Mouse (Mus musculus) limb, embryonic 12.5 days (tissue): ENCODE measurements around the gene Ccdc157. TPM values are rescaled to one million over a fixed set of nuclear protein-coding genes. Genes with fewer than 3 reads are reported as not detected.
"Not testable (repeated sequence)": the region's sequence is repeated elsewhere in the genome, so short reads cannot be mapped to it uniquely, and the experiment has no call there.

Experiments
- ATAC-seq: fragments of 200-750 bp; cut with Nextera tagmentation; 2 replicates; pipeline ENCODE4 v1.8.0; 2017; ENCODE audit warnings: low read depth, moderate TSS enrichment; ENCODE audit not compliant: insufficient number of reproducible peaks, insufficient read depth, low FRiP score, low TSS enrichment
- H3K27ac ChIP-seq: fragments of 300-500 bp; sonication (generic); 2 replicates; pipeline ENCODE4 v1.5.1; 2016; ENCODE audit warnings: mild to moderate bottlenecking, moderate library complexity
- H3K27me3 ChIP-seq: fragments of 300-500 bp; sonication (generic); 2 replicates; pipeline ENCODE4 v1.6.1; 2016; ENCODE audit warnings: mild to moderate bottlenecking, moderate library complexity
- H3K36me3 ChIP-seq: fragments of 300-500 bp; sonication (generic); 2 replicates; pipeline ENCODE4 v1.6.1; 2016; ENCODE audit warnings: mild to moderate bottlenecking, moderate library complexity
- H3K4me1 ChIP-seq: fragments of 300-500 bp; sonication (generic); replicated peaks from 2 replicates; pipeline ENCODE4 v1.6.1; 2016
- H3K4me2 ChIP-seq: fragments of 300-500 bp; sonication (generic); 2 replicates; pipeline ENCODE4 v1.6.1; 2016; ENCODE audit warnings: mild to moderate bottlenecking, moderate library complexity
- H3K4me3 ChIP-seq: fragments of 300-500 bp; sonication (generic); replicated peaks from 2 replicates; pipeline ENCODE4 v1.5.1; 2016; ENCODE audit warnings: mild to moderate bottlenecking
- H3K9ac ChIP-seq: fragments of 300-500 bp; sonication (generic); replicated peaks from 2 replicates; pipeline ENCODE4 v1.6.1; 2016; ENCODE audit warnings: mild to moderate bottlenecking, moderate library complexity
- H3K9me3 ChIP-seq: fragments of 300-500 bp; sonication (generic); 2 replicates; pipeline ENCODE4 v1.6.1; 2016; ENCODE audit warnings: mild to moderate bottlenecking, moderate library complexity
- WGBS: fragments of 180-500 bp; shearing (Covaris S2); methylation state at CpG from one replicate; pipeline ENCODE4 v1.1.7; 2016; 5-methylcytosine and 5-hydroxymethylcytosine counted together
- polyA plus RNA-seq: library from polyadenylated mRNA; unstranded; fragments of >200 nt; fragmentation: Nextera tagmentation; extraction: Ambion mirVana; gene quantifications from 2 replicates; pipeline ENCODE4 v1.2.1, GENCODE M21; 2016

Ccdc157 gene
- polyA plus RNA-seq, 1 experiment from 2014 or later: 9.4 TPM

DNA sequence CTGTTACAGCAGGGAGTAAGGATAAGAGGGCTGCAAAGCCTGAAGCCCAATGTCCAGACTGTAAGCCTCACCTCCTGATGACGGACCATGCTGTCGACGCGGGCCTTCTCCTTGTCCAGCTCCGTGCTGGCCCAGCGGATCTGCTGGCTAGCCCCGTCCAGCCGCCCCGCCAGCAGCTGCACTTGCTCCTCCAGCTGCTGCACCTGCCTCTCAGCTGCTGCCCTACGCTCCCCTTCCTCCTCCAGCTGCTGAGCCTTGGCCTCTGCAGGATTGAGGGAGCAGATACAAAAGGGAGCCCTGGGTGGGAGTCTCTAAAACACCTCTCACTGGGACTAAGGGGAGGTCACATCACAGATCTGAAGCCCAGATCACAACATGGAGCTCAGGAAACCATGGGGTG lies 13.0 kb downstream of the Ccdc157 start:
- ATAC-seq: no peak
- Histone ChIP-seq H3K4me1 (no peaks in the 10 kb centered on the region), H3K9me3 (no peaks in the 10 kb centered on the region), H3K9ac (no peak overlapping the region), H3K27ac (no peak overlapping the region), H3K4me3 (no peak overlapping the region), H3K4me2 (no peak overlapping the region), H3K27me3 (no peaks in the 10 kb centered on the region), H3K36me3 (peaks cover 55% of the 10 kb centered on the region)
- WGBS: 79% methylated on average over 10 of the region's 10 CpGs

DNA sequence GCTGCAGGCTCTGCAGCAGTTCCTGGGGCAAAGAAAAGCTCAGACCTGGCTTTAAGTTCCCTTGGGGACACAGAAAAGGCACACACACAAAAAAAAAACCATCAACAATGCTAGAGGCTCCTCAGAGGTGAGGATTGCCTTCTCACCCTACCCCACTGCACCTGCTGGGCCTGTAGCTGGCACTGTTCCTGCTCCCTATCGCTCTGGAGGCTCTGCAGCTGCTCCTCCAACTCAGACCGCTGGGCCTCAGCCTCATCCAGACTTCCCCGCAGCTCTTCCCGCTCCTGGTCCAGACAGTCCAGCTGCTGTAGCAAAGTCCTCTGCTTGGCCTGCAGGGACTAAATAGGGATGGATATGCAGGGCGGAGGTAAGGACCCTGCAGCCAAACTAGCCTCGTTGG lies 13.7 kb downstream of the Ccdc157 start:
- no peaks in the 10 kb centered on the region for H3K4me1 ChIP-seq
- no peaks in the 10 kb centered on the region for H3K27me3 ChIP-seq
- peaks cover 59% of the 10 kb centered on the region for H3K36me3 ChIP-seq
- no peak for ATAC-seq
- no peak overlapping the region for H3K27ac ChIP-seq
- H3K4me3 ChIP-seq: no peak overlapping the region
- H3K9me3 ChIP-seq: no peaks in the 10 kb centered on the region
- no peak overlapping the region for H3K4me2 ChIP-seq
- H3K9ac ChIP-seq: 0 out of 2 replicates have a peak overlapping the region, but pooled peaks have one; percentile 27
- 81% methylated on average over 6 of the region's 6 CpGs for WGBS

DNA sequence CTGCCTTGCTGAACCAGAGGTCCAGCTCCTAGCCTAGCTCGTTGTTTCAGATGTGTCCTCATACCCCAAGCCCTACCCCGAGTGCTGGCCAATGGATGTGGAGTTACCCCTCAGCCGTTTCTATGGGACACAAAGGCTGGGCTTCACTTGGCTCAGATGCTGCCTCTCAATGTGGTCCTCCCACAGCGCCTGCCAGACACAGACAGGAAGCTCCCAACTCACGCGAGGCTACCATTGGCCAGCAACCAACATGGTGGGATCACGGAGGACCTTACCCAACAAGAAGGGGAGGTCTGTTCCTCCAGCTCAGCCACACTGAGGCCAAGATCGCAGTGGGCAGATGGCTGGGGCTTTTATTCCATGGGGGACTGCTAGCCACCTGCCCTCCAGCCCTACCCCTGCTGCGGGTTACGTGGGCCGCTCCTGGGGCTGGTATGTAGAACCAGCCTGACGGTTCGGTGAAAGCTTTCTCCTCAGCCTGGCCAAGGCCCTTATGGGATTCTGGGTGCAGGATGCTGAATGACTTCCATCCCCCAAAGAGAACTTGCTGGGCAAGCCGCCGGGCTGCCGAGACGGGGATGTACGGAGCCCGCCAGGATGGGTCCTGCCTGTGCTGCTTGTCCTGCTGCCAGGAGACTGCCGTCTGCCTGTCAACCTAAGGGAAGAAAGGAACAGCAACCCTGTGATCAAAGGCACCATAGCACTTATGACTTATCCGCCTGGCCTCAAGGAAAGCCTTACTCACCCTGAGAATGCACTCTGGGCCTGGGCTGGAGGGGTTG lies 16.6 kb downstream of the Ccdc157 start:
- Histone ChIP-seq H3K36me3 (peaks cover 80% of the 10 kb centered on the region), H3K9me3 (no peaks in the 10 kb centered on the region), H3K27me3 (no peaks in the 10 kb centered on the region), H3K4me2 (no peak overlapping the region), H3K27ac (no peak overlapping the region), H3K4me3 (no peak overlapping the region), H3K9ac (no peak overlapping the region), H3K4me1 (no peaks in the 10 kb centered on the region)
- no peak for ATAC-seq
- 87% methylated on average over 21 of the region's 21 CpGs for WGBS

DNA sequence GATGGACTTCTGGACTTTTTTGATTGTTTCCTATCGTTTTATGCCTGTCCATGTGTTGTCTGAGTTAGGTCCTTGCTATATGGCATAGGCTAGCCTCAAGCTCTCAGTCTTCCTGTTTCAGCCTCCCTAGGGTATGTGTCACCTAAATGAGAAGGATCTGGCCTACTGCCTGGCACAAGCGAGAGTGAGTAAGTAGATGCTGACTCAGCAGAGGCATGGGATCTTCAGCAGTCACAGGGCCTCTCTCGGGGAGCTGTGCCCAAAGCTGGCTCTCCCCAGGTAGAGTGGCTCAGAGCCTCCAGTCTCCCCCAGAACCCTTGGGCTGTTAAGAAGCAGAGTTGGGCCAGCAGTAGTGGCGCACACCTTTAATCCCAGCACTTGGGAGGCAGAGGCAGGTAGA lies 17.7 kb downstream of the Ccdc157 start:
- no peak overlapping the region for H3K9ac ChIP-seq
- H3K27me3 ChIP-seq: no peaks in the 10 kb centered on the region
- no peak overlapping the region for H3K4me2 ChIP-seq
- 87% methylated on average over 4 of the region's 4 CpGs for WGBS
- no peak overlapping the region for H3K27ac ChIP-seq
- H3K4me1 ChIP-seq: no peaks in the 10 kb centered on the region
- H3K4me3 ChIP-seq: no peak overlapping the region
- no peak for ATAC-seq
- H3K36me3 ChIP-seq: peaks cover 81% of the 10 kb centered on the region
- H3K9me3 ChIP-seq: no peaks in the 10 kb centered on the region

DNA sequence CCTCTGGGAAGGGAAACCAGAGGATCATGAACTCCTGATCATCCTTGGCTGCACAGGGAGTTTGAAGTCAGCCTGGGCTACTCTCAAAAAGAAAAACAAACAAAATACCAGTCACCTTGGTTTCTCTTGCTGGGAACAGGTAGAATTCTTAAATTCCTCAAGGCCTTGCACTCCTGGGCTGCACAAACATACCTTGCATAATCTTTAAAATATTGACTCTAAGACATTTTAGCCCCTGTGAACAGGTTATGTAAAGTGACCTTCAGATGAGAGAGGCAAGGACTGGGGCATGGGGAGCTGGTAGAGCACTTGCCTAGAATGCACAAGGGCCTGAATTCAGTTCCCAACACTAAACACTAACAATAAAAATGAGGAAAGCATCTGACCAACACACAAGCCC lies 18.6 kb downstream of the Ccdc157 start:
- peaks cover 4% of the 10 kb centered on the region; the same call in 1 of the 2 replicates for H3K4me1 ChIP-seq
- no peaks in the 10 kb centered on the region for H3K27me3 ChIP-seq
- no peak for ATAC-seq
- H3K4me2 ChIP-seq: no peak overlapping the region
- no peak overlapping the region for H3K9ac ChIP-seq
- peaks cover 89% of the 10 kb centered on the region for H3K36me3 ChIP-seq
- no peak overlapping the region for H3K4me3 ChIP-seq
- H3K9me3 ChIP-seq: no peaks in the 10 kb centered on the region
- no peak overlapping the region for H3K27ac ChIP-seq

DNA sequence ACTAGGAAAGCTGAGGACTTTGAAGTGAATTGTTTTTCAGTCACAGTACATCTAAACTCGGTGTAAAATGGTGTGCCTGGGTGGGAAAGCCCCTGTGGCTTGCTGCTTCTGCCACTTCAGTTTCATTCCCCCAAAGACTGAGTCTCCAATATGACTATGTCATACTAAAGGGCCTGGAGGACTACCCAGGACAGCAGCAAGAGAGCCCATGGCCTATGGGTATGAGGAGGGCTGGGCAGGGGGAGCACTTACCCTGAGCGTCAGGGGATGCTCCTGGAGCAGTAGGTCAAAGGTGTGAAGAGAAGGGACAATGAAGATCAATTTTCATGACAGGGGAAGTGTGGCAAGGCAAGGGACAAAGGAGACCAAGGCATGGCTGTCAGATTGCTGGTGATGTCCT lies 21.1 kb downstream of the Ccdc157 start:
- H3K27me3 ChIP-seq: no peaks in the 10 kb centered on the region
- peaks cover 13% of the 10 kb centered on the region for H3K4me1 ChIP-seq
- no peak overlapping the region for H3K4me2 ChIP-seq
- H3K36me3 ChIP-seq: peaks cover 74% of the 10 kb centered on the region
- no peak overlapping the region for H3K9ac ChIP-seq
- no peak for ATAC-seq
- no peaks in the 10 kb centered on the region for H3K9me3 ChIP-seq
- H3K4me3 ChIP-seq: no peak overlapping the region
- whole genome bisulfite sequencing: 58% methylated on average over 2 of the region's 2 CpGs
- H3K27ac ChIP-seq: no peak overlapping the region

DNA sequence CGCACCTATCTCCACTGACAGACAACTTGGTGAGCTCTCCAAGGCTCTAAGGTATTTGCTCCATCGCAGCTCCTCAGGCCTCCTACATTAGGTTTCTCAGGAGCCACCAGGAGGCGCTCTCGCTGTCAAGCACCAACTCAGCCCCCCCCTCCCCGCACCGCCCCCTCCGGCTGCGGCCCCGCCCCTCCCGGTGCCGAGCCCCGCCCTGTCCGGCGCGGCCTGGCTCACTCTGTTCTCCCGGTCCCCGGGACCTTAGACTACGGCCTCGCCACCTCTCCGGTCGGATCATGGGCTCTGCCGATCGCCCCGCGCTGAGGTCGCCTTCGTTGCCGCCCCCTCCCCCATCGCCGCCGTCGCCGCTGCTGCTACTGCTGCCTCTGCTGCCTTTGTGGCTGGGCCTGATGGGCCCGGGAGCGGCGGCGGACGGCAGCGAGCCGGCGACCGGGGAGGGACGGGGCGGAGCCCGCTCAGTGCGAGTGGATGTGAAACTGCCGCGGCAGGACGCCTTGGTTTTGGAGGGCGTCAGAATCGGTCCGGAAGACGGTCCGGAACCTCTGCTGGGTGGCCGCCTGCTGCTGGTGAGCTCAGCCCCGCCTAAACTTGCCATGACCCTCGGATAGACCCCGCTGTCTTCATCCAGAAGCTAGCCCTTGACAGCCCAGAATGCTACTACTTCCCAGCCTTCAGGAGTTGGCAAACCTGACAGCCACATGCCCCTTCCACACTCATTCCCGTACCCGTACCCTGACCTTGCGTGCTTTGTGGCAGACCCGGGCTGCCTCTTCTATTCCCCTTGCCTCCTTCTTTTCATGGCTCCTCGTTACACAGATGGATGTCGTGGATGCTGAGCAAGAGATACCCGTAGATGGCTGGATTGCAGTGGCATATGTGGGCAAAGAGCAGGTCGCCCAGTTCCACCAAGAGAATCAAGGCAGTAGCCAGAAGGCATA lies 24.8 kb downstream of the Ccdc157 start, which contains the start of gene Rnf215:
TSS of gene Rnf215 (plus strand) at position 217 of the 950 bp plus-strand sequence.
- no peaks in the 10 kb centered on the region for H3K27me3 ChIP-seq
- 2% methylated on average over 60 of the region's 66 CpGs for WGBS
- ATAC-seq: peak; percentile 89

DNA sequence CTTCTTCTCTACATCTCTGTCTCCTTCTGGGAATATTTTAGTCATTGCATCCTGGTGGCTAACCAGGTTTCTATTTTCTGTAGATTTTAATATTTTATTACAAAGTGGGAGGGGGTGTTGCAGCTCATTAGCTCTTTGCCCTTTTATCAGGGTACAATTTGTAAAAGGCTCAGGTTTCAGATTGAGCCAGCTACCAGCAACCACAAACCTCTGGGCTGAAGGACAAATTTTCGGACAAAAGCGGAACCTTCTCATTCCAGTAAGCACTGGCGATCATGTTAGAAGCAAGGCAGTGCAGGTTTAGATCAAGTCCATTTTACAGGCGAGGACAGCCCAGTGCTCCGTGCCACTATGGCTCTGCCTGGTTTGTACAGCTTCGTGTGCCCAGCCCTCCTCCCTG lies 25.7 kb downstream of the Ccdc157 start:
- H3K36me3 ChIP-seq: peaks cover 29% of the 10 kb centered on the region
- peaks cover 5% of the 10 kb centered on the region; the same call in 1 of the 2 replicates for H3K9me3 ChIP-seq
- no peaks in the 10 kb centered on the region for H3K27me3 ChIP-seq
- peak overlapping the region; percentile 84; the same call in 1 of the 2 replicates for H3K4me2 ChIP-seq
- H3K27ac ChIP-seq: no peak overlapping the region
- peaks cover 13% of the 10 kb centered on the region for H3K4me1 ChIP-seq
- WGBS: 54% methylated on average over 6 of the region's 6 CpGs
- 0 out of 2 replicates have a peak, but pooled peaks have one; percentile 15 for ATAC-seq
- H3K9ac ChIP-seq: no peak overlapping the region
- peak overlapping the region; percentile 83; the same call in 1 of the 2 replicates for H3K4me3 ChIP-seq

More for the DNA sequence above, 24.8 kb downstream of the Ccdc157 start, which contains the start of gene Rnf215:
- Histone ChIP-seq H3K9ac (peak within 1 kb of the TSS; percentile 91), H3K4me2 (peak within 1 kb of the TSS; percentile 84), H3K4me1 (peaks cover 13% of the 10 kb centered on the region), H3K9me3 (peaks cover 5% of the 10 kb centered on the region; the same call in 1 of the 2 replicates), H3K27ac (peak within 1 kb of the TSS; percentile 75; the same call in 1 of the 2 replicates), H3K36me3 (peaks cover 37% of the 10 kb centered on the region), H3K4me3 (peak within 1 kb of the TSS; percentile 83)

DNA sequence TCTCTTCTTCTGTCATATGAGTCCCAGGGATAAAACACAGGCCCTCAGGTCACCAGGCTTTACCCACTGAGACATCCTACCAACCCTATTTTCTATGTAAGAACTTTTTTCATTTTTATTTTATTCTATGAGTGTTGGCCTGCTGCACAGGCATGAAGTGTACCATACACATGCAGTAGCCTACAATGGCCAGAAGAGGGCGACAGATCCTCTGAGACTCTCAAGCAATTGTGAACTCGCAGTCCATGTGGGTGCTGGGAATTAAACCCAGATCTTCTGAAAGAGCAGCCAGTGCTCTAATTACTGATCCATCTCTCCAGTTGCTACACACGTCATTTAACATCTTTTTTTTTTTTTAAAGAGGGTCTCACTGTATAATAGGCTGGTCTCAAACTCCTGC lies 26.6 kb downstream of the Ccdc157 start:
- Histone ChIP-seq H3K27ac (no peak overlapping the region), H3K36me3 (peaks cover 20% of the 10 kb centered on the region), H3K9me3 (peaks cover 5% of the 10 kb centered on the region; the same call in 1 of the 2 replicates), H3K27me3 (no peaks in the 10 kb centered on the region), H3K4me2 (no peak overlapping the region), H3K4me3 (no peak overlapping the region), H3K9ac (no peak overlapping the region), H3K4me1 (peaks cover 13% of the 10 kb centered on the region)
- ATAC-seq: no peak
- WGBS: 52% methylated on average over 3 of the region's 3 CpGs

DNA sequence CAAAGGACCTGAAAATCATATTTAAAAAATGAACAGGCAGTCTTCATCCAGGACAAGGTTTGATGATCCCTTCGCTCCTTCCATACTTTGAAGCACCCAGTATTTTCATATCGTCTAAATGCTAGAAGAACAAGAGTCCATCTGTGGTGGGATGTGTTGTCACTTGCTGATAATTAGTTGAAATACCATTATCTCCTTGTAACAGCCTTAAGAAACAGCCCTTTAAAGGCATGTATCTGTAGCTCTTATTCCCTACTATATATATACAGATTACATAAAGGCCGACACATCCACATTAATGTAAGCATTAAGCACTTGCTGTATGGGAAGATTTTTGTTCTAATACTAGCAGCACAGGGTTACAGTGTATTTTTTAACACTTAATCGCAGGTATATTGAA lies 31.6 kb downstream of the Ccdc157 start:
- H3K4me2 ChIP-seq, H3K27ac ChIP-seq, H3K27me3 ChIP-seq, ATAC-seq, H3K4me3 ChIP-seq, H3K36me3 ChIP-seq, H3K4me1 ChIP-seq, H3K9ac ChIP-seq: not testable (repeated sequence)
- 96% methylated on average over 4 of the region's 4 CpGs for WGBS
- H3K9me3 ChIP-seq: peaks cover 13% of the 10 kb centered on the region; the same call in 1 of the 2 replicates

DNA sequence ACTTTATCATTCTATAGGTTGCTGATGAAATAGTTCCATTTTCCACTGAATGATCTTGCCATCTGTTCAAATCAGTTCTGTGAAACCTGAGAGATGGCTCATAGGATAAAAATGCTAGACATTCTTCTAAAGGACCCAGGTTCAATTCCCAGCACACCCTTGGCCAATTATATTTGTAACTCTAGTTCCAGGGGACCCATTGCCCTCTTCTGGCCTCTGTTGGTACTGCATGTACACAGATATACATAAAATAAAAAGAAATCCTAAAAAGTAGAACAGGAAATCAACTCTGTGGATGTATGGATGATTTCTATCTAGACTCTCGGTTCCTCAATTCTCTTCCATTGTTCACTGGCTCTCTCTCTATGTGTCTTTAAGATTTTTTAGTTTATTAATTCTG lies 33.0 kb downstream of the Ccdc157 start:
- 89% methylated on average over 1 of the region's 1 CpGs for WGBS
- no peaks in the 10 kb centered on the region for H3K27me3 ChIP-seq
- no peak overlapping the region for H3K4me3 ChIP-seq

More for the DNA sequence above, 33.0 kb downstream of the Ccdc157 start:
- H3K4me2 ChIP-seq: no peak overlapping the region
- no peak overlapping the region for H3K9ac ChIP-seq
- H3K9me3 ChIP-seq: peaks cover 12% of the 10 kb centered on the region; the same call in 1 of the 2 replicates
- no peak overlapping the region for H3K27ac ChIP-seq
- H3K4me1 ChIP-seq: no peaks in the 10 kb centered on the region
- H3K36me3 ChIP-seq: no peaks in the 10 kb centered on the region
- no peak for ATAC-seq
